Mouse (Mus musculus) cortical plate, adult 2 months (tissue): ENCODE results near the gene Kcnt2. TPM values are rescaled to one million over a fixed set of nuclear protein-coding genes. Genes with fewer than 3 reads are reported as not detected.

Experiments used
- H3K27ac ChIP-seq: fragments of 200-500 bp; 2 replicates; pipeline ENCODE4 v1.5.1; 2012; ENCODE audit warnings: low read length, control low read depth, inconsistent platforms; ENCODE audit not compliant: insufficient read depth
- H3K4me1 ChIP-seq: fragments of 200-500 bp; 2 replicates; pipeline ENCODE4 v1.6.1; 2011; ENCODE audit warnings: low read length; ENCODE audit not compliant: control insufficient read depth, insufficient read depth
- H3K4me3 ChIP-seq: fragments of 200-500 bp; 2 replicates; pipeline ENCODE4 v1.5.1; 2011; ENCODE audit warnings: mild to moderate bottlenecking, low read length, control low read depth; ENCODE audit not compliant: insufficient read depth
- CTCF ChIP-seq: fragments of 200-500 bp; IDR thresholded peaks from 2 replicates; pipeline ENCODE4 v1.5.1; 2011; ENCODE audit warnings: mild to moderate bottlenecking, control low read depth, low read length; ENCODE audit not compliant: insufficient read depth; ENCODE audit errors: extremely low read depth
- POLR2A ChIP-seq: fragments of 200-500 bp; IDR thresholded peaks from 2 replicates; pipeline ENCODE4 v1.6.1; 2011; ENCODE audit warnings: mild to moderate bottlenecking, low read length, control low read depth; ENCODE audit not compliant: insufficient read depth; ENCODE audit errors: extremely low read depth
- polyA plus RNA-seq: library from polyadenylated mRNA; depleted of rRNA; stranded (reverse); fragments of >200 nt; gene quantifications from 2 replicates; pipeline ENCODE4 v1.2.3, GENCODE M21; 2012; rRNA removed

Kcnt2 gene
- polyA plus RNA-seq, 1 experiment, result 14.4 TPM

DNA sequence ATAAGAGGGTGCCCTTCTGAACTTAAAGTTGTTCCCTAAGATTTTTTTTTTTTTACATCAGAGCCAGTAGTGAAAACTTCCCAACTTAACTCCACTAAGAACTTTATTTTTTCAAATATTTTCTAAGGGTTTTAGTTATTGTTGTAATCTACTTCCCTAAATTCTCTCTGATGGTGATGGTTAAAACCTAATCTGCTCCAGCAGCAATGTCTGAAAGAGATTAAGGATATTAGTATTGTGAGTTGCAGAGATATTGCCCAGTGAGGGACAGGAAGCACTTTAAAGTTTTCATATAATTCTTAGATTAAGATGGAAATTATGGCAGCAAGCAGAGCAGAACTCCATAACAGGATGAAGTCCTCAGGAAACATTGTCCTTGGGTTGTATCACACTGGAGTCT lies 372.2 kb downstream of the Kcnt2 start:
- Histone ChIP-seq H3K4me1 (no peaks in the 10 kb centered on the region), H3K27ac (no peak overlapping the region), H3K4me3 (no peak overlapping the region)
- TF ChIP-seq CTCF (no peak), POLR2A (no peak)

DNA sequence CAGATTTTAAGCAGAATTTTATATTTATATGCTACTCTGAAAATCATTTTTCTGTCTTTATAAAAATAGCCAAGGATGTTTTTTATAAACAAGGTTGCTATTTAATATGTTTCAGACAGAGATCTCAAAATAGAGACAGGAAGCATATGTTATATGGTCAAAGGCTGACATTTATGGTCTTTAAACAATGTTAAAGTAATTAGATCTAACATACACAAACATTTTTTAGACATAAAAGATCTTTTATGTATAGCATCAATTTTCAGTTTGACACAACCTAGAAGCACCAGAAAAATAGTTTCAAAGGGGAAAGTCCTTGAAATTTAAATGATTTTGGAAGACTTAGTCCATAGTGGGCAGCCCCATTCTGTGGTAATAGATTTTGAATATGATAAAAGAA lies 379.0 kb downstream of the Kcnt2 start:
- no peak for TF ChIP-seq POLR2A
- TF ChIP-seq CTCF, result no peak
- no peaks in the 10 kb centered on the region for H3K4me1 ChIP-seq
- H3K27ac ChIP-seq, result no peak overlapping the region
- no peak overlapping the region for H3K4me3 ChIP-seq

- Histone ChIP-seq H3K27ac (no peak overlapping the region), H3K4me3 (no peak overlapping the region), H3K4me1 (no peaks in the 10 kb centered on the region)
- TF ChIP-seq CTCF (peak; percentile 31; the same call in 1 of the 2 replicates), POLR2A (no peak)
Measured at GRCm38 (mm10) chr1:140659607-140660340, 413.8 kb downstream of the Kcnt2 start.

DNA sequence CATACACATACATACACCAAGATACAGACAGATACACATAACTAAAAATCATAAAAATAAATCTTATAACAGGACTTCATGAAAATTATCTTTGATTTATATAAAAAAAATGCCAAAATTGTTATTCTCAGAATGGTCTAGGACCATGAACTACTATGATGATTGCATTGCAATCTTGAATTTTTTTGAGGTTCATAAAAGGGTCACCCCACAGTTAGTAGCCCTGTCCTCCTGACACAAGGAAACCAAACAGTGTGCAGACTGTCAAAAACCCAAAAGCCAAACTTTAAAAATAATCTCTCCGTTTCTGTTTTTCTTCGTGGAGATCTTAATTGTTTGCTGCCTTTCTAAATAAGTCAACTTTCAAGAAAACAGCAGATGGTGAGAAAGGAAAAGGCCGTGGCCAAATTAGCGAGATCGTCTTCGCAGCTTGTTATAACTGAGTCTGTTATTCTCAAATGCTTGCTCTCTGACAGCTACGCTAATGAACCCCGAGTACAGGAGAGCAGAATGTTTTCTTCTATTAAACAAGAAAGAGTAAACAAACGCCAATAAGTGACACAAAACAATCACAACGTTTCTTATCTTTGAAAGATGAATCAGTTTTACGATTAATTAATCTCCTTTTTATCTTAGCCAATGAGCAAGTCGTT lies 414.9 kb downstream of the Kcnt2 start:
- Histone ChIP-seq H3K27ac (no peak overlapping the region), H3K4me3 (peak overlapping the region; percentile 20), H3K4me1 (no peaks in the 10 kb centered on the region)
- no peak for TF ChIP-seq CTCF
- TF ChIP-seq POLR2A, result no peak

DNA sequence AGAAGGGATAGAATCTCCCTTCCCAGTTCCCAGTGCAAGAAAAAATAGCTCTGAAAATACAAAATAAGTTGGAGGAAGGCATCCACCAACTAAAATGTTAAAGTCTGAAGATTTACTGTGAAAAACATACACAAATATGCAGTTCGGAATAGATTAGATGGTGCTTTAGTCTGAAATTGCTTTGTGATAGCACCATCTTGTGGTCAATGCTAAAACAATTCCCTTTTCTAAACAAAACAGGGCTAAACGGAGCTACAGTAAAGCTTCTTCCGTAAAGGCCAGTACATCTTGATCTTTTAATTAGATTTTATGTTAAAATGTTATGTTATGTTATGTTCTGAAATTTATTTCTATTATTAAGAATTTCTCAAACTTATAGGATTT lies 415.4 kb downstream of the Kcnt2 start:
- Histone ChIP-seq H3K4me1 (no peaks in the 10 kb centered on the region), H3K4me3 (peak overlapping the region; percentile 20; the same call in 1 of the 2 replicates), H3K27ac (no peak overlapping the region)
- TF ChIP-seq CTCF (no peak), POLR2A (no peak)

Other genes starting within 250 kb of the Kcnt2 start
- gene Cfh, start 62.4 kb upstream of the Kcnt2 start, polyA plus RNA-seq, result 15.6 and 16.3 TPM in 2 replicates